Mouse (Mus musculus): ENCODE data around the gene St3gal6. TPM values are rescaled to one million over a fixed set of nuclear protein-coding genes. Genes with fewer than 3 reads are reported as not detected.

The St3gal6 gene
- 10.4 and 11.5 TPM in 2 replicates for polyA plus RNA-seq (2012)

- Histone ChIP-seq H3K4me1 (ENCODE audit: control insufficient read depth) (peaks cover 83% of the 10 kb centered on the region), H3K27me3 (ENCODE audit: control insufficient read depth) (no peaks in the 10 kb centered on the region), H3K9me3 (ENCODE audit: control insufficient read depth, low read length) (no peaks in the 10 kb centered on the region), H3K4me3 (replicated peaks) (peak within 1 kb of the TSS; percentile 99), H3K36me3 (ENCODE audit: control insufficient read depth) (peaks cover 6% of the 10 kb centered on the region)
- no peak for TF ChIP-seq TAL1 (IDR thresholded peaks at IDR 0.05; ENCODE audit: low read length)
- no peak for TF ChIP-seq GATA1 (IDR thresholded peaks at IDR 0.05; ENCODE audit: low read length)
Measured at GRCm38 (mm10) chr16:58523972-58524850, at the start of gene St3gal6. Gene St3gal6, minus strand, starts transcription at chr16:58524243.

- Histone ChIP-seq H3K27me3 (ENCODE audit: control insufficient read depth) (no peaks in the 10 kb centered on the region), H3K9me3 (ENCODE audit: control insufficient read depth, low read length) (no peaks in the 10 kb centered on the region), H3K4me3 (replicated peaks) (no peak overlapping the region), H3K36me3 (ENCODE audit: control insufficient read depth) (no peaks in the 10 kb centered on the region), H3K4me1 (ENCODE audit: control insufficient read depth) (no peaks in the 10 kb centered on the region; the same call in 1 of the 2 replicates)
- no peak for TF ChIP-seq GATA1 (IDR thresholded peaks at IDR 0.05; ENCODE audit: low read length)
Measured at GRCm38 (mm10) chr16:58570694-58571264, 46.7 kb upstream of the St3gal6 start.

- no peaks in the 10 kb centered on the region for H3K27me3 ChIP-seq (ENCODE audit: control insufficient read depth)
- TF ChIP-seq GATA1 (IDR thresholded peaks at IDR 0.05; ENCODE audit: low read length) (no peak), TAL1 (IDR thresholded peaks at IDR 0.05; ENCODE audit: low read length) (no peak)
- H3K4me1 ChIP-seq (ENCODE audit: control insufficient read depth) = peaks cover 17% of the 10 kb centered on the region
- no peak overlapping the region for H3K4me3 ChIP-seq (replicated peaks)
- no peaks in the 10 kb centered on the region for H3K9me3 ChIP-seq (ENCODE audit: control insufficient read depth, low read length)
- no peaks in the 10 kb centered on the region for H3K36me3 ChIP-seq (ENCODE audit: control insufficient read depth)
Measured at GRCm38 (mm10) chr16:58561196-58561595, 37.2 kb upstream of the St3gal6 start.

GRCm38 (mm10) chr16:58556067-58556830 lies 32.2 kb upstream of the St3gal6 start:
- H3K36me3 ChIP-seq (ENCODE audit: control insufficient read depth) = no peaks in the 10 kb centered on the region
- peaks cover 11% of the 10 kb centered on the region for H3K4me1 ChIP-seq (ENCODE audit: control insufficient read depth)
- H3K4me3 ChIP-seq (replicated peaks) = no peak overlapping the region
- H3K27me3 ChIP-seq (ENCODE audit: control insufficient read depth) = no peaks in the 10 kb centered on the region
- H3K9me3 ChIP-seq (ENCODE audit: control insufficient read depth, low read length) = no peaks in the 10 kb centered on the region
- TF ChIP-seq GATA1 (IDR thresholded peaks at IDR 0.05; ENCODE audit: low read length) (no peak), TAL1 (IDR thresholded peaks at IDR 0.05; ENCODE audit: low read length) (no peak)

- Histone ChIP-seq H3K4me3 (replicated peaks) (no peak overlapping the region), H3K9me3 (ENCODE audit: control insufficient read depth, low read length) (no peaks in the 10 kb centered on the region), H3K36me3 (ENCODE audit: control insufficient read depth) (no peaks in the 10 kb centered on the region), H3K27me3 (ENCODE audit: control insufficient read depth) (no peaks in the 10 kb centered on the region), H3K4me1 (ENCODE audit: control insufficient read depth) (peaks cover 4% of the 10 kb centered on the region)
- TF ChIP-seq TAL1 (IDR thresholded peaks at IDR 0.05; ENCODE audit: low read length) (no peak), GATA1 (IDR thresholded peaks at IDR 0.05; ENCODE audit: low read length) (no peak)
Measured at GRCm38 (mm10) chr16:58554673-58555072, 30.6 kb upstream of the St3gal6 start.

GRCm38 (mm10) chr16:58548042-58548441 lies 24.0 kb upstream of the St3gal6 start:
- H3K4me3 ChIP-seq (replicated peaks) = no peak overlapping the region
- H3K4me1 ChIP-seq (ENCODE audit: control insufficient read depth) = peaks cover 12% of the 10 kb centered on the region

GRCm38 (mm10) chr16:58546128-58546527 lies 22.1 kb upstream of the St3gal6 start:
- Histone ChIP-seq H3K9me3 (ENCODE audit: control insufficient read depth, low read length) (no peaks in the 10 kb centered on the region), H3K36me3 (ENCODE audit: control insufficient read depth) (no peaks in the 10 kb centered on the region), H3K27me3 (ENCODE audit: control insufficient read depth) (no peaks in the 10 kb centered on the region), H3K4me1 (ENCODE audit: control insufficient read depth) (peaks cover 16% of the 10 kb centered on the region), H3K4me3 (replicated peaks) (no peak overlapping the region)
- TF ChIP-seq TAL1 (IDR thresholded peaks at IDR 0.05; ENCODE audit: low read length) = no peak

More at GRCm38 (mm10) chr16:58548042-58548441, 24.0 kb upstream of the St3gal6 start:
- TF ChIP-seq TAL1 (IDR thresholded peaks at IDR 0.05; ENCODE audit: low read length) = no peak
- no peak for TF ChIP-seq GATA1 (IDR thresholded peaks at IDR 0.05; ENCODE audit: low read length)
- Histone ChIP-seq H3K9me3 (ENCODE audit: control insufficient read depth, low read length) (no peaks in the 10 kb centered on the region), H3K27me3 (ENCODE audit: control insufficient read depth) (no peaks in the 10 kb centered on the region), H3K36me3 (ENCODE audit: control insufficient read depth) (no peaks in the 10 kb centered on the region)

GRCm38 (mm10) chr16:58539490-58539889 lies 15.4 kb upstream of the St3gal6 start:
- no peaks in the 10 kb centered on the region for H3K27me3 ChIP-seq (ENCODE audit: control insufficient read depth)
- no peaks in the 10 kb centered on the region for H3K9me3 ChIP-seq (ENCODE audit: control insufficient read depth, low read length)
- H3K4me3 ChIP-seq (replicated peaks) = no peak overlapping the region
- no peak for TF ChIP-seq GATA1 (IDR thresholded peaks at IDR 0.05; ENCODE audit: low read length)
- TF ChIP-seq TAL1 (IDR thresholded peaks at IDR 0.05; ENCODE audit: low read length) = no peak
- no peaks in the 10 kb centered on the region for H3K36me3 ChIP-seq (ENCODE audit: control insufficient read depth)
- H3K4me1 ChIP-seq (ENCODE audit: control insufficient read depth) = peaks cover 42% of the 10 kb centered on the region

GRCm38 (mm10) chr16:58539011-58539410 lies 15.0 kb upstream of the St3gal6 start:
- Histone ChIP-seq H3K9me3 (ENCODE audit: control insufficient read depth, low read length) (no peaks in the 10 kb centered on the region), H3K4me3 (replicated peaks) (no peak overlapping the region), H3K4me1 (ENCODE audit: control insufficient read depth) (peaks cover 47% of the 10 kb centered on the region), H3K36me3 (ENCODE audit: control insufficient read depth) (no peaks in the 10 kb centered on the region; the same call in 1 of the 2 replicates), H3K27me3 (ENCODE audit: control insufficient read depth) (no peaks in the 10 kb centered on the region)
- no peak for TF ChIP-seq GATA1 (IDR thresholded peaks at IDR 0.05; ENCODE audit: low read length)
- no peak for TF ChIP-seq TAL1 (IDR thresholded peaks at IDR 0.05; ENCODE audit: low read length)
